Mouse (Mus musculus) embryonic facial prominence, embryonic 14.5 days (tissue): ENCODE data around the gene Lhfpl3. TPM values are rescaled to one million over a fixed set of nuclear protein-coding genes. Genes with fewer than 3 reads are reported as not detected.

ENCODE experiments used
- ATAC-seq: fragments of 200-750 bp; cut with Nextera tagmentation; 2 replicates; pipeline ENCODE4 v1.8.0; 2017; ENCODE audit warnings: low read depth, moderate number of reproducible peaks, moderate TSS enrichment
- DNase-seq: peaks from one replicate; pipeline ENCODE4 v3.0.0-alpha.2; 2015; ENCODE audit warnings: low spot score
- H3K27ac ChIP-seq: fragments of 300-500 bp; sonication (generic); replicated peaks from 2 replicates; pipeline ENCODE4 v1.5.1; 2014; ENCODE audit warnings: low read depth, mild to moderate bottlenecking, low read length, moderate library complexity
- H3K27me3 ChIP-seq: fragments of 300-500 bp; sonication (generic); replicated peaks from 2 replicates; pipeline ENCODE4 v1.6.1; 2014; ENCODE audit warnings: low read length; ENCODE audit not compliant: control insufficient read depth, insufficient read depth
- H3K36me3 ChIP-seq: fragments of 300-500 bp; sonication (generic); 2 replicates; pipeline ENCODE4 v1.6.1; 2014; ENCODE audit warnings: low read length, mixed read lengths; ENCODE audit not compliant: control insufficient read depth, insufficient read depth
- H3K4me1 ChIP-seq: fragments of 300-500 bp; sonication (generic); 2 replicates; pipeline ENCODE4 v1.6.1; 2014; ENCODE audit warnings: antibody characterized with exemption, low read length; ENCODE audit not compliant: control insufficient read depth, insufficient read depth
- H3K4me2 ChIP-seq: fragments of 300-500 bp; sonication (generic); 2 replicates; pipeline ENCODE4 v1.6.1; 2014; ENCODE audit warnings: low read depth, mild to moderate bottlenecking, low read length, moderate library complexity, mixed read lengths
- H3K4me3 ChIP-seq: fragments of 300-500 bp; sonication (generic); 2 replicates; pipeline ENCODE4 v1.5.1; 2014; ENCODE audit warnings: low read depth, mild to moderate bottlenecking, low read length
- H3K9ac ChIP-seq: fragments of 300-500 bp; sonication (generic); 2 replicates; pipeline ENCODE4 v1.6.1; 2014; ENCODE audit warnings: low read depth, mild to moderate bottlenecking, low read length, moderate library complexity, mixed read lengths
- H3K9me3 ChIP-seq: fragments of 300-500 bp; sonication (generic); 2 replicates; pipeline ENCODE4 v1.6.1; 2016; ENCODE audit warnings: low read length; ENCODE audit not compliant: control insufficient read depth
- WGBS: fragments of 180-500 bp; shearing (Covaris S2); extraction: QIAGEN DNeasy Blood & Tissue Kit; methylation state at CpG from one replicate; pipeline ENCODE4 v1.1.7; 2014; 5-methylcytosine and 5-hydroxymethylcytosine counted together
- polyA plus RNA-seq: library from polyadenylated mRNA; unstranded; fragments of >200 nt; fragmentation: Nextera tagmentation; extraction: Ambion mirVana; gene quantifications from 2 replicates; pipeline ENCODE4 v1.2.1, GENCODE M21; 2014

Lhfpl3 gene
- polyA plus RNA-seq, 1 experiment from 2014 or later, result 0.97 TPM

- H3K27ac ChIP-seq, result no peak overlapping the region
- WGBS, result 77% methylated on average over 3 of the region's 3 CpGs
- no peak for ATAC-seq
Measured at GRCm38 (mm10) chr5:22897228-22897627, 151.4 kb downstream of the Lhfpl3 start.

GRCm38 (mm10) chr5:22897656-22898289, 151.9 kb downstream of the Lhfpl3 start:
- Histone ChIP-seq H3K27ac (no peak overlapping the region), H3K27me3 (no peaks in the 10 kb centered on the region), H3K36me3 (no peaks in the 10 kb centered on the region), H3K4me1 (no peaks in the 10 kb centered on the region), H3K9me3 (no peaks in the 10 kb centered on the region), H3K9ac (no peak overlapping the region), H3K4me2 (no peak overlapping the region), H3K4me3 (no peak overlapping the region)
- no peak for DNase-seq
- WGBS, result 74% methylated on average over 7 of the region's 7 CpGs
- ATAC-seq, result no peak

More at GRCm38 (mm10) chr5:22897228-22897627, 151.4 kb downstream of the Lhfpl3 start:
- H3K4me1 ChIP-seq, result no peaks in the 10 kb centered on the region
- no peak overlapping the region for H3K4me3 ChIP-seq
- H3K27me3 ChIP-seq, result no peaks in the 10 kb centered on the region
- H3K36me3 ChIP-seq, result no peaks in the 10 kb centered on the region
- no peak for DNase-seq
- no peak overlapping the region for H3K9ac ChIP-seq
- H3K9me3 ChIP-seq, result no peaks in the 10 kb centered on the region
- H3K4me2 ChIP-seq, result no peak overlapping the region

- Histone ChIP-seq H3K4me3 (no peak overlapping the region), H3K4me2 (no peak overlapping the region), H3K27me3 (no peaks in the 10 kb centered on the region), H3K4me1 (no peaks in the 10 kb centered on the region), H3K9me3 (no peaks in the 10 kb centered on the region), H3K9ac (no peak overlapping the region), H3K36me3 (no peaks in the 10 kb centered on the region), H3K27ac (no peak overlapping the region)
- ATAC-seq (no peak), DNase-seq (no peak)
- 74% methylated on average over 2 of the region's 2 CpGs for whole genome bisulfite sequencing
Measured at GRCm38 (mm10) chr5:22898593-22898992, 152.7 kb downstream of the Lhfpl3 start.

GRCm38 (mm10) chr5:22899913-22900312, 154.1 kb downstream of the Lhfpl3 start:
- Histone ChIP-seq H3K9me3 (no peaks in the 10 kb centered on the region), H3K9ac (no peak overlapping the region), H3K36me3 (no peaks in the 10 kb centered on the region), H3K4me3 (no peak overlapping the region), H3K4me1 (no peaks in the 10 kb centered on the region), H3K4me2 (no peak overlapping the region), H3K27me3 (no peaks in the 10 kb centered on the region), H3K27ac (no peak overlapping the region)
- no peak for DNase-seq
- ATAC-seq, result no peak

GRCm38 (mm10) chr5:22917197-22917596, 171.3 kb downstream of the Lhfpl3 start:
- H3K36me3 ChIP-seq, result no peaks in the 10 kb centered on the region
- no peaks in the 10 kb centered on the region for H3K4me1 ChIP-seq
- no peaks in the 10 kb centered on the region for H3K27me3 ChIP-seq
- no peak for ATAC-seq
- no peaks in the 10 kb centered on the region for H3K9me3 ChIP-seq
- no peak overlapping the region for H3K27ac ChIP-seq
- DNase-seq, result no peak
- no peak overlapping the region for H3K4me2 ChIP-seq
- no peak overlapping the region for H3K4me3 ChIP-seq
- 79% methylated on average over 1 of the region's 1 CpGs for WGBS
- no peak overlapping the region for H3K9ac ChIP-seq

GRCm38 (mm10) chr5:22926171-22926570, 180.3 kb downstream of the Lhfpl3 start:
- no peak overlapping the region for H3K4me2 ChIP-seq

GRCm38 (mm10) chr5:22928746-22929145, 182.9 kb downstream of the Lhfpl3 start:
- DNase-seq (no peak), ATAC-seq (no peak)
- Histone ChIP-seq H3K27me3 (no peaks in the 10 kb centered on the region), H3K4me1 (no peaks in the 10 kb centered on the region), H3K9me3 (no peaks in the 10 kb centered on the region), H3K4me2 (no peak overlapping the region), H3K27ac (no peak overlapping the region), H3K9ac (no peak overlapping the region), H3K4me3 (no peak overlapping the region), H3K36me3 (no peaks in the 10 kb centered on the region)
- WGBS, result 38% methylated on average over 2 of the region's 2 CpGs

More at GRCm38 (mm10) chr5:22926171-22926570, 180.3 kb downstream of the Lhfpl3 start:
- H3K9me3 ChIP-seq, result no peaks in the 10 kb centered on the region
- no peak overlapping the region for H3K4me3 ChIP-seq
- no peak overlapping the region for H3K9ac ChIP-seq
- ATAC-seq, result no peak
- no peaks in the 10 kb centered on the region for H3K4me1 ChIP-seq
- H3K27ac ChIP-seq, result no peak overlapping the region
- no peaks in the 10 kb centered on the region for H3K36me3 ChIP-seq
- no peak for DNase-seq
- H3K27me3 ChIP-seq, result no peaks in the 10 kb centered on the region

GRCm38 (mm10) chr5:22943306-22943705, 197.4 kb downstream of the Lhfpl3 start:
- no peaks in the 10 kb centered on the region for H3K36me3 ChIP-seq
- peak; percentile 48 for DNase-seq
- no peaks in the 10 kb centered on the region for H3K9me3 ChIP-seq
- no peaks in the 10 kb centered on the region for H3K27me3 ChIP-seq
- 46% methylated on average over 5 of the region's 5 CpGs for WGBS
- no peak for ATAC-seq
- H3K27ac ChIP-seq, result no peak overlapping the region
- no peak overlapping the region for H3K4me2 ChIP-seq
- H3K9ac ChIP-seq, result no peak overlapping the region
- no peaks in the 10 kb centered on the region for H3K4me1 ChIP-seq
- H3K4me3 ChIP-seq, result no peak overlapping the region

GRCm38 (mm10) chr5:22963300-22963699, 217.4 kb downstream of the Lhfpl3 start:
- H3K4me2 ChIP-seq, result no peak overlapping the region
- no peaks in the 10 kb centered on the region for H3K27me3 ChIP-seq
- no peak overlapping the region for H3K9ac ChIP-seq
- no peak overlapping the region for H3K27ac ChIP-seq
- no peak overlapping the region for H3K4me3 ChIP-seq
- H3K9me3 ChIP-seq, result no peaks in the 10 kb centered on the region
- DNase-seq, result no peak
- no peaks in the 10 kb centered on the region for H3K4me1 ChIP-seq
- WGBS, result 66% methylated on average over 6 of the region's 6 CpGs
- ATAC-seq, result no peak
- H3K36me3 ChIP-seq, result no peaks in the 10 kb centered on the region
